Mouse (Mus musculus) olfactory bulb, adult 2 months (tissue): ENCODE measurements around the gene Tex29.

Experiments
- CTCF ChIP-seq: fragments of 200-500 bp; IDR thresholded peaks from 2 replicates; pipeline ENCODE4 v1.5.1; 2012; ENCODE audit warnings: low read depth, mild to moderate bottlenecking, low read length, moderate library complexity; ENCODE audit not compliant: insufficient read depth
- POLR2A ChIP-seq: fragments of 200-500 bp; IDR thresholded peaks from 2 replicates; pipeline ENCODE4 v1.6.1; 2012; ENCODE audit warnings: mild to moderate bottlenecking, low read depth, low read length, moderate library complexity; ENCODE audit not compliant: insufficient read depth

- TF ChIP-seq CTCF (no peak), POLR2A (no peak)
Observed at GRCm38 (mm10) chr8:11820136-11820535, 20.1 kb upstream of the Tex29 start.
